Mouse (Mus musculus): Measurements from ENCODE around the gene Lasp1. TPM values are rescaled to one million over a fixed set of nuclear protein-coding genes. Genes with fewer than 3 reads are reported as not detected.

Gene Lasp1
- polyA plus RNA-seq, 1 experiment: 77.7 TPM

GRCm38 (mm10) chr11:97793165-97793564 lies 5.6 kb upstream of the Lasp1 start:
- no peaks in the 10 kb centered on the region for H3K36me3 ChIP-seq (replicated peaks; ENCODE audit: low read length)

GRCm38 (mm10) chr11:97796910-97797309 lies 1.9 kb upstream of the Lasp1 start:
- no peaks in the 10 kb centered on the region for H3K9me3 ChIP-seq
- H3K4me1 ChIP-seq: peaks cover 54% of the 10 kb centered on the region
- H3K4me3 ChIP-seq (replicated peaks): no peak overlapping the region
- peaks cover 8% of the 10 kb centered on the region for H3K36me3 ChIP-seq (replicated peaks; ENCODE audit: low read length)
- TF ChIP-seq GATA1 (IDR thresholded peaks at IDR 0.05; ENCODE audit: borderline replicate concordance, low read length) (no peak), FLI1 (IDR thresholded peaks at IDR 0.05; ENCODE audit: low read length) (no peak)
- H3K27me3 ChIP-seq (replicated peaks): no peaks in the 10 kb centered on the region

More at GRCm38 (mm10) chr11:97793165-97793564, 5.6 kb upstream of the Lasp1 start:
- Histone ChIP-seq H3K4me3 (replicated peaks) (no peak overlapping the region), H3K27me3 (replicated peaks) (no peaks in the 10 kb centered on the region), H3K4me1 (peaks cover 34% of the 10 kb centered on the region), H3K9me3 (no peaks in the 10 kb centered on the region)
- TF ChIP-seq FLI1 (IDR thresholded peaks at IDR 0.05; ENCODE audit: low read length) (no peak), GATA1 (IDR thresholded peaks at IDR 0.05; ENCODE audit: borderline replicate concordance, low read length) (no peak)

GRCm38 (mm10) chr11:97797369-97798082 lies 1.3 kb upstream of the Lasp1 start:
- no peak for TF ChIP-seq FLI1 (IDR thresholded peaks at IDR 0.05; ENCODE audit: low read length)
- TF ChIP-seq GATA1 (IDR thresholded peaks at IDR 0.05; ENCODE audit: borderline replicate concordance, low read length): no peak
- H3K27me3 ChIP-seq (replicated peaks): no peaks in the 10 kb centered on the region
- no peaks in the 10 kb centered on the region for H3K9me3 ChIP-seq
- peaks cover 58% of the 10 kb centered on the region for H3K4me1 ChIP-seq
- H3K36me3 ChIP-seq (replicated peaks; ENCODE audit: low read length): peaks cover 14% of the 10 kb centered on the region
- H3K4me3 ChIP-seq (replicated peaks): no peak overlapping the region

- no peak overlapping the region for H3K4me3 ChIP-seq (replicated peaks)
These were observed 741 bp upstream of the Lasp1 start for GRCm38 (mm10) chr11:97798083-97798435.

GRCm38 (mm10) chr11:97799146-97799993 lies 570 bp downstream of the Lasp1 start:
- no peaks in the 10 kb centered on the region for H3K9me3 ChIP-seq
- peaks cover 31% of the 10 kb centered on the region for H3K36me3 ChIP-seq (replicated peaks; ENCODE audit: low read length)
- no peaks in the 10 kb centered on the region for H3K27me3 ChIP-seq (replicated peaks)
- TF ChIP-seq FLI1 (IDR thresholded peaks at IDR 0.05; ENCODE audit: low read length): no peak
- TF ChIP-seq GATA1 (IDR thresholded peaks at IDR 0.05; ENCODE audit: borderline replicate concordance, low read length): no peak
- peak overlapping the region; percentile 98 for H3K4me3 ChIP-seq (replicated peaks)
- peaks cover 63% of the 10 kb centered on the region for H3K4me1 ChIP-seq

More at GRCm38 (mm10) chr11:97798083-97798435, 741 bp upstream of the Lasp1 start:
- H3K36me3 ChIP-seq (replicated peaks; ENCODE audit: low read length): peaks cover 19% of the 10 kb centered on the region
- H3K9me3 ChIP-seq: no peaks in the 10 kb centered on the region
- H3K27me3 ChIP-seq (replicated peaks): no peaks in the 10 kb centered on the region
- peaks cover 58% of the 10 kb centered on the region for H3K4me1 ChIP-seq
- TF ChIP-seq GATA1 (IDR thresholded peaks at IDR 0.05; ENCODE audit: borderline replicate concordance, low read length) (no peak), FLI1 (IDR thresholded peaks at IDR 0.05; ENCODE audit: low read length) (no peak)

- no peaks in the 10 kb centered on the region for H3K27me3 ChIP-seq (replicated peaks)
- H3K9me3 ChIP-seq: no peaks in the 10 kb centered on the region
- peaks cover 38% of the 10 kb centered on the region for H3K36me3 ChIP-seq (replicated peaks; ENCODE audit: low read length)
- H3K4me1 ChIP-seq: peaks cover 64% of the 10 kb centered on the region
- peak overlapping the region; percentile 98 for H3K4me3 ChIP-seq (replicated peaks)
- no peak for TF ChIP-seq FLI1 (IDR thresholded peaks at IDR 0.05; ENCODE audit: low read length)
- TF ChIP-seq GATA1 (IDR thresholded peaks at IDR 0.05; ENCODE audit: borderline replicate concordance, low read length): no peak
These were observed 1.3 kb downstream of the Lasp1 start for GRCm38 (mm10) chr11:97799994-97800690.

GRCm38 (mm10) chr11:97800691-97801408 lies 2.0 kb downstream of the Lasp1 start:
- TF ChIP-seq FLI1 (IDR thresholded peaks at IDR 0.05; ENCODE audit: low read length) (no peak), GATA1 (IDR thresholded peaks at IDR 0.05; ENCODE audit: borderline replicate concordance, low read length) (no peak)
- H3K4me1 ChIP-seq: peaks cover 70% of the 10 kb centered on the region
- no peaks in the 10 kb centered on the region for H3K9me3 ChIP-seq
- no peaks in the 10 kb centered on the region for H3K27me3 ChIP-seq (replicated peaks)
- peaks cover 43% of the 10 kb centered on the region for H3K36me3 ChIP-seq (replicated peaks; ENCODE audit: low read length)
- peak overlapping the region; percentile 98 for H3K4me3 ChIP-seq (replicated peaks)

GRCm38 (mm10) chr11:97801409-97802193 lies 2.8 kb downstream of the Lasp1 start:
- H3K4me1 ChIP-seq: peaks cover 71% of the 10 kb centered on the region
- TF ChIP-seq GATA1 (IDR thresholded peaks at IDR 0.05; ENCODE audit: borderline replicate concordance, low read length) (no peak), FLI1 (IDR thresholded peaks at IDR 0.05; ENCODE audit: low read length) (no peak)
- peak overlapping the region; percentile 98 for H3K4me3 ChIP-seq (replicated peaks)
- H3K27me3 ChIP-seq (replicated peaks): no peaks in the 10 kb centered on the region
- H3K9me3 ChIP-seq: no peaks in the 10 kb centered on the region
- H3K36me3 ChIP-seq (replicated peaks; ENCODE audit: low read length): peaks cover 51% of the 10 kb centered on the region

GRCm38 (mm10) chr11:97802194-97802470 lies 3.3 kb downstream of the Lasp1 start:
- TF ChIP-seq GATA1 (IDR thresholded peaks at IDR 0.05; ENCODE audit: borderline replicate concordance, low read length) (no peak), FLI1 (IDR thresholded peaks at IDR 0.05; ENCODE audit: low read length) (no peak)
- peaks cover 56% of the 10 kb centered on the region for H3K36me3 ChIP-seq (replicated peaks; ENCODE audit: low read length)
- H3K9me3 ChIP-seq: no peaks in the 10 kb centered on the region
- no peaks in the 10 kb centered on the region for H3K27me3 ChIP-seq (replicated peaks)
- H3K4me3 ChIP-seq (replicated peaks): peak overlapping the region; percentile 98
- H3K4me1 ChIP-seq: peaks cover 75% of the 10 kb centered on the region

Data from megakaryocyte, embryonic 14.5 days (primary cell).